Mouse (Mus musculus) kidney, embryonic 14.5 days (tissue): ENCODE measurements around the gene Cga. TPM values are rescaled to one million over a fixed set of nuclear protein-coding genes. Genes with fewer than 3 reads are reported as not detected.
A peak's percentile ranks its signal among the peaks of the same experiment; 100 is the strongest.
"Not testable (repeated sequence)": the region's sequence is repeated elsewhere in the genome, so short reads cannot be mapped to it uniquely, and the experiment has no call there.

Experiments
- ATAC-seq: fragments of 200-750 bp; cut with Nextera tagmentation; 2 replicates; pipeline ENCODE4 v1.8.0; 2017; ENCODE audit warnings: moderate number of reproducible peaks, mild to moderate bottlenecking, moderate TSS enrichment, moderate library complexity; ENCODE audit not compliant: low FRiP score, low TSS enrichment
- H3K27ac ChIP-seq: fragments of 300-500 bp; sonication (generic); 2 replicates; pipeline ENCODE4 v1.5.1; 2014; ENCODE audit warnings: low read depth, mild to moderate bottlenecking, low read length, moderate library complexity, mixed read lengths
- H3K27me3 ChIP-seq: fragments of 300-500 bp; sonication (generic); 2 replicates; pipeline ENCODE4 v1.6.1; 2014; ENCODE audit warnings: mild to moderate bottlenecking, low read length; ENCODE audit not compliant: control insufficient read depth, insufficient read depth
- H3K36me3 ChIP-seq: fragments of 300-500 bp; sonication (generic); 2 replicates; pipeline ENCODE4 v1.6.1; 2014; ENCODE audit warnings: low read length, mixed read lengths; ENCODE audit not compliant: control insufficient read depth, insufficient read depth
- H3K4me1 ChIP-seq: fragments of 300-500 bp; sonication (generic); 2 replicates; pipeline ENCODE4 v1.6.1; 2014; ENCODE audit warnings: low read length, mixed read lengths; ENCODE audit not compliant: control insufficient read depth, insufficient read depth
- H3K4me2 ChIP-seq: fragments of 300-500 bp; sonication (generic); replicated peaks from 2 replicates; pipeline ENCODE4 v1.6.1; 2014; ENCODE audit warnings: low read depth, mild to moderate bottlenecking, low read length
- H3K4me3 ChIP-seq: fragments of 300-500 bp; sonication (generic); 2 replicates; pipeline ENCODE4 v1.5.1; 2014; ENCODE audit warnings: mild to moderate bottlenecking, low read length
- H3K9ac ChIP-seq: fragments of 300-500 bp; sonication (generic); 2 replicates; pipeline ENCODE4 v1.6.1; 2014; ENCODE audit warnings: low read depth, mild to moderate bottlenecking, low read length, moderate library complexity
- H3K9me3 ChIP-seq: fragments of 300-500 bp; sonication (generic); 2 replicates; pipeline ENCODE4 v1.6.1; 2016; ENCODE audit warnings: low read length; ENCODE audit not compliant: control insufficient read depth
- WGBS: fragments of 180-500 bp; shearing (Covaris S2); extraction: QIAGEN DNeasy Blood & Tissue Kit; methylation state at CpG from one replicate; pipeline ENCODE4 v1.1.7; 2014; 5-methylcytosine and 5-hydroxymethylcytosine counted together
- polyA plus RNA-seq: library from polyadenylated mRNA; unstranded; fragments of >200 nt; fragmentation: Nextera tagmentation; extraction: Ambion mirVana; gene quantifications from 2 replicates; pipeline ENCODE4 v1.2.1, GENCODE M21; 2014

Gene Cga
- polyA plus RNA-seq, 1 experiment from 2014 or later: not detected

DNA sequence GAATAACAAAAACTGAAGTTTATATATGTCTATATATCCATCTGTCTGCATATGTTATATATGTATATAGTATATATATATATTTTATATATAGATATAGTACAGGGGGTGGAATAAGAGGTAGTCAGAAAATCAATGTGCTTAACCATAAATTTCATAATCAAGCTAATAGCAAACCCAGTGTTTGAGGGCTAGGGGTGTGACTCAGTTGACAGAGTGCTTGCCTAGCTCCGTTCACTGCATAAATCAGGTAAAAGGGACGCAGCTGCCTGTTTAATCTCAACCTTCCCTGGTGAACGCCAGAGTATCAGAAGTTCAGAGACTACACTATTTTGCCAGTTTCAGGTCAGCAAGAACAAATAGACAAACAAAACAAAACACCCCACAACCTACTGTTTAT lies 8.0 kb downstream of the Cga start:
- 33% methylated on average over 3 of the region's 3 CpGs for WGBS
- not testable (repeated sequence) for H3K4me2 ChIP-seq, H3K27ac ChIP-seq, ATAC-seq, H3K36me3 ChIP-seq, H3K9me3 ChIP-seq, H3K27me3 ChIP-seq, H3K4me1 ChIP-seq, H3K4me3 ChIP-seq, H3K9ac ChIP-seq

- no peak for ATAC-seq
- Histone ChIP-seq H3K27ac (no peak overlapping the region), H3K4me2 (no peak overlapping the region), H3K9ac (no peak overlapping the region), H3K4me1 (no peaks in the 10 kb centered on the region), H3K36me3 (no peaks in the 10 kb centered on the region), H3K9me3 (no peaks in the 10 kb centered on the region), H3K4me3 (no peak overlapping the region), H3K27me3 (no peaks in the 10 kb centered on the region)
- 68% methylated on average over 5 of the region's 5 CpGs for WGBS
These were observed 11.8 kb downstream of the Cga start for GRCm38 (mm10) chr4:34905396-34905795.

DNA sequence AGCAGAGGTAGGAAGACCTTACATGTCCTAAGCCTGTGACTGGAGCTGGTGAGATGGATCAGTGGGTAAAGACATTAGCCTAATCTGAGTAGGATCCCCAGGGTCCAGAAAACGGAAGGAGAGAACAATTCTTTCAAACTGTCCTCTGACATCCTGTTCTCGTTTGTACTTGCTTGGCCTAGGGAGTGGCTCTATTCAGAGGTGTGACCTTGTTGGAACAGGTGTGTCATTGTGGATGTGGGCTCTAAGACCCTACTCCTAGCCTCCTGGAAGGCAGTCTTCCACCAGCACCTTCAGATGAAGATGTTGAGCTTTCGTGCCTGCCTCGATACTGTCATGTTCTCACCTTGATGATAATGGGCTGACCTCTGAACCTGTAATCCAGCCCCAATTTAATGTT lies 12.6 kb downstream of the Cga start:
- no peaks in the 10 kb centered on the region for H3K36me3 ChIP-seq
- no peak overlapping the region for H3K4me2 ChIP-seq
- no peak overlapping the region for H3K9ac ChIP-seq
- WGBS: 76% methylated on average over 4 of the region's 4 CpGs
- no peaks in the 10 kb centered on the region for H3K9me3 ChIP-seq
- ATAC-seq: no peak
- H3K27ac ChIP-seq: no peak overlapping the region
- no peaks in the 10 kb centered on the region for H3K27me3 ChIP-seq
- no peaks in the 10 kb centered on the region for H3K4me1 ChIP-seq
- H3K4me3 ChIP-seq: no peak overlapping the region

- Histone ChIP-seq H3K4me1 (no peaks in the 10 kb centered on the region), H3K4me3 (no peak overlapping the region), H3K36me3 (no peaks in the 10 kb centered on the region), H3K27me3 (no peaks in the 10 kb centered on the region), H3K4me2 (no peak overlapping the region), H3K27ac (no peak overlapping the region), H3K9me3 (no peaks in the 10 kb centered on the region), H3K9ac (no peak overlapping the region)
- WGBS: 46% methylated on average over 14 of the region's 14 CpGs
- no peak for ATAC-seq
These were observed 13.4 kb downstream of the Cga start for GRCm38 (mm10) chr4:34907026-34907425.

DNA sequence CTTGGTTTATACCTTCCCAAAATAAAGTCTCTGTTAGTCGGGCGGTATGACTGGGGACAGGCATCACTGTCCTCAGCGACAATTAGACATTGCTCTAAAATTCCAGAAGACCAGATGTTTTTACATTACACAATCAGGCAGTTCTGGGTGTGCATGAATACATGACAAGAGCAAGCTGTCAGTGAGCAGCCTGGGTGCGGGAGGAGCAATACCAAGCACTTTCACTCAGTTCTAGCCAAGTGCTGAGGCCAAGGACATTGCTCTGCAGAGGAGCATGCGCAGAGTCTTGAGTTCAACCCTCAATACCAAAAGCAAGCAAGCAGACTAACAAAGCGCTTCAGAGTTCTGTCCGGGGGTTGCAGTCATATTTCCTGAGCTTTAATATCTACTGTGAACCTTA lies 14.5 kb downstream of the Cga start:
- no peak for ATAC-seq
- Histone ChIP-seq H3K9ac (no peak overlapping the region), H3K4me1 (no peaks in the 10 kb centered on the region), H3K4me3 (no peak overlapping the region), H3K9me3 (no peaks in the 10 kb centered on the region), H3K36me3 (no peaks in the 10 kb centered on the region), H3K27ac (no peak overlapping the region), H3K4me2 (no peak overlapping the region), H3K27me3 (no peaks in the 10 kb centered on the region)
- 82% methylated on average over 7 of the region's 7 CpGs for WGBS

DNA sequence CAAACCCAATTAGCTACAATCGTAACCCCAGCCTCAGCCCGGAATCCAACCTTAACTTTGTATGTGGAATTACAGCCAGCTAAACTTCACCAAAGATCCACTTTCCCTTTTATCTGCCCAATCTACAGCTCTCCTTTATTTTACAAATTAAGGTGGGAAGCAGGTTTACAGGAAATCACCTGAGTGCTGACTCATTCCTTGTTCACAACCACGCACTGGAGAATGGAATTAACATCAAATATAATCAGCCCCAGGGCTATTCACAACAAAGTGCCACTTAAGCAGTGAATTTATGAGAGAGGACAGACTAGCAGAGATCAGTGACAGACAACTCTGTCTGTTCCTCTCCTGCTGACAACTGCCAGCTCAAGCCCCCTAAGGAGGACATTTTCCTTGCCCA lies 17.8 kb downstream of the Cga start:
- no peaks in the 10 kb centered on the region for H3K36me3 ChIP-seq
- H3K4me3 ChIP-seq: no peak overlapping the region
- H3K9me3 ChIP-seq: no peaks in the 10 kb centered on the region
- no peak overlapping the region for H3K9ac ChIP-seq
- H3K27me3 ChIP-seq: no peaks in the 10 kb centered on the region
- no peak overlapping the region for H3K27ac ChIP-seq
- no peak overlapping the region for H3K4me2 ChIP-seq
- ATAC-seq: no peak
- H3K4me1 ChIP-seq: no peaks in the 10 kb centered on the region
- WGBS: 47% methylated on average over 3 of the region's 3 CpGs

DNA sequence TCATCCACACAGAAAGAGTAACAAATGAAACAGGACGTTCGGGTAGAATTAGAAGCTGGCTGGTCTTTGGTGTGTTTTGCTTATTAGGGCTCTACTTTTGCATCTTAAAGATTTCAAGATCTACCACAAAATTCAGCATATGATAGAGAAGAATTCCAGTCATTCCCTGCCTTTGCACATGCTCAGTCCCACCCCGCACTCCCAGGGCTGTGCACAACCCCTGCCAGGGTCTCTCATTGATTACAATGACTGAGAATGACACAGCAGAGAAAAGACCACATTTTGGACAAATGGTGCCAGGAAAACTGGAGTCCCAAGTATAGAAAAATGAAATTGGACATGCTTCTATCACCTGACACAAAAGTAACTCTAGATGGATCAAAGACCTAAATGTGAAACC lies 18.6 kb downstream of the Cga start:
- no peak overlapping the region for H3K9ac ChIP-seq
- no peak overlapping the region for H3K27ac ChIP-seq
- ATAC-seq: no peak
- no peak overlapping the region for H3K4me3 ChIP-seq
- WGBS: 84% methylated on average over 3 of the region's 3 CpGs
- no peak overlapping the region for H3K4me2 ChIP-seq
- no peaks in the 10 kb centered on the region for H3K36me3 ChIP-seq
- no peaks in the 10 kb centered on the region for H3K9me3 ChIP-seq
- no peaks in the 10 kb centered on the region for H3K4me1 ChIP-seq
- H3K27me3 ChIP-seq: no peaks in the 10 kb centered on the region

- Histone ChIP-seq H3K36me3 (no peaks in the 10 kb centered on the region), H3K4me2 (no peak overlapping the region), H3K27me3 (no peaks in the 10 kb centered on the region), H3K4me3 (no peak overlapping the region), H3K9me3 (no peaks in the 10 kb centered on the region), H3K9ac (no peak overlapping the region), H3K4me1 (no peaks in the 10 kb centered on the region), H3K27ac (no peak overlapping the region)
- ATAC-seq: no peak
- 51% methylated on average over 7 of the region's 7 CpGs for WGBS
These were observed 23.8 kb downstream of the Cga start for GRCm38 (mm10) chr4:34917400-34917799.

DNA sequence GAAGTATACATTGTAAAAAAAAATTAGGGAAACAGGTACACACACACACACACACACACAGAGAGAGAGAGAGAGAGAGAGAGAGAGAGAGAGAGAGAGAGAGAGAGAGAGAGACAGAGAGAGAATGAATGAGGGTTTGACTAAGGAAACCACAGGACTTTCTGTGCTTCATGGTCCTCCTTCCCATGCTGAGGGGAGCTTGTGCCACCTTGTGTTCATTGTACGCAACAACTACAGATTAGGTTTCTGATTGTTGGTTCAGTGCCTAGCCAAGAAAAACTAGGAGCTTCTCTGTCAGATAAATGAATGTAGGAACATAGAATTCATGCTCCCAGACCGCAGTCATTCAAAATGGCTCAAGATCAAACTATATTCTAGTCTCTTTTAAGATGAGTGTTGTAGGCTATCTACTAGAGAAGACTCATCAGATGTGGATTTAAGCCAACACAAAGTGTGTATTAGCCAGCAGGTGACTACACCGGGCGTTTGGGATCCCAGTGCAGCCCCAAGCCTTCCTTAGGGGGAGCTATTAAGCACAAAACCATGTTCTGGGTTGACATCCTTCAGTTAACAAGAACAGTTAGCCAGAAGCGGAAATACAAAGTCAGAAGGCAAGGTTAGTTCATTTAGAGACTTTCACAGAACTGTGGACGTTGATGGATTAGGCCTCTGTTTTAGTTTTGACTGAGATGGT lies 28.7 kb downstream of the Cga start:
- Histone ChIP-seq H3K27ac (no peak overlapping the region), H3K4me2 (no peak overlapping the region), H3K9me3 (no peaks in the 10 kb centered on the region), H3K36me3 (no peaks in the 10 kb centered on the region), H3K27me3 (no peaks in the 10 kb centered on the region), H3K4me1 (no peaks in the 10 kb centered on the region), H3K4me3 (no peak overlapping the region), H3K9ac (no peak overlapping the region)
- 65% methylated on average over 6 of the region's 6 CpGs for WGBS
- ATAC-seq: peak; percentile 75; the same call in 1 of the 2 replicates
